Mouse (Mus musculus): Measurements from ENCODE around the gene Gpha2. TPM values are rescaled to one million over a fixed set of nuclear protein-coding genes. Genes with fewer than 3 reads are reported as not detected.

Gpha2 gene
- total RNA-seq, 2 experiments from 2014 or later = not detected

GRCm38 (mm10) chr19:6270661-6271060 lies 44.5 kb downstream of the Gpha2 start:
- no peak for DNase-seq

GRCm38 (mm10) chr19:6271206-6271605 lies 45.0 kb downstream of the Gpha2 start:
- intact Hi-C loops (cut with DNase I) = no loop called here
- no peak for DNase-seq

More at GRCm38 (mm10) chr19:6270661-6271060, 44.5 kb downstream of the Gpha2 start:
- intact Hi-C loops (cut with DNase I) = no loop called here

- intact Hi-C loops (cut with DNase I) = no loop called here
- DNase-seq = no peak
Observed at GRCm38 (mm10) chr19:6272053-6272452, 45.9 kb downstream of the Gpha2 start.

- peak in 1 of 2 experiments; percentile 52 for DNase-seq
- intact Hi-C loops (cut with DNase I) = no loop called here
Observed at GRCm38 (mm10) chr19:6272738-6273137, 46.6 kb downstream of the Gpha2 start.

GRCm38 (mm10) chr19:6273592-6273991 lies 47.4 kb downstream of the Gpha2 start:
- no peak for DNase-seq
- intact Hi-C loops (cut with DNase I) = no loop called here

- no peak for DNase-seq
- intact Hi-C loops (cut with DNase I) = no loop called here
Observed at GRCm38 (mm10) chr19:6273998-6274608, 47.9 kb downstream of the Gpha2 start.

GRCm38 (mm10) chr19:6275740-6276389 lies 49.7 kb downstream of the Gpha2 start:
- DNase-seq = no peak
- intact Hi-C loops (cut with DNase I) = loop anchor here (2.0 kb wide), 1 partner anchor 17 kb away; no protein-coding TSS in a partner anchor

- peak; percentile 99 for DNase-seq
- intact Hi-C loops (cut with DNase I) = loop anchor here (2.0 kb wide), 1 partner anchor 16 kb away; no protein-coding TSS in a partner anchor
Observed at GRCm38 (mm10) chr19:6276426-6277421, 50.5 kb downstream of the Gpha2 start, which contains the start of gene Ehd1. Ehd1 (plus strand) TSS chr19:6276725.

Small RNAs within 50 kb of the gene (microRNA-seq; reads per million reads assigned to microRNA genes)
- 11.0 to 19.1 reads per million in 2 experiments for gene Mir192
- gene Mir194-2 = 17.5 to 35.0 reads per million in 2 experiments

Other genes starting within 250 kb of the Gpha2 start
- not detected for gene Slc22a20, start 240.2 kb upstream of the Gpha2 start, total RNA-seq (2021)
- gene Capn1, start 210.5 kb upstream of the Gpha2 start, total RNA-seq (2021) = 10 to 100 TPM; 31.7 to 36.8 TPM
- 10 to 100 TPM; 17.5 to 18.9 TPM for gene Syvn1, start 179.8 kb upstream of the Gpha2 start, total RNA-seq (2021)
- 10 to 100 TPM; 37.1 to 37.4 TPM for gene Mrpl49, start 168.6 kb upstream of the Gpha2 start, total RNA-seq (2021)
- gene Fau, start 168.5 kb upstream of the Gpha2 start, total RNA-seq (2021) = 100 to 1,000 TPM; 597 to 635 TPM
- gene Znhit2, start 165.2 kb upstream of the Gpha2 start, total RNA-seq (2021) = 10 to 100 TPM; 11.8 to 12.6 TPM
- gene Tm7sf2, start 158.0 kb upstream of the Gpha2 start, total RNA-seq (2021) = 1 to 10 TPM; 2.9 to 5.5 TPM
- gene Vps51, start 149.1 kb upstream of the Gpha2 start, total RNA-seq (2021) = 10 to 100 TPM; 27.9 to 32.3 TPM
- not detected for gene Tmem262, start 146.3 kb upstream of the Gpha2 start, total RNA-seq (2021)
- gene Gm28374, start 144.1 kb upstream of the Gpha2 start, total RNA-seq (2021) = not detected
- gene Zfpl1, start 141.4 kb upstream of the Gpha2 start, total RNA-seq (2021) = 10 to 100 TPM; 16.7 to 19.7 TPM
- gene Cdca5, start 141.4 kb upstream of the Gpha2 start, total RNA-seq (2021) = 1 to 10 TPM; 1.1 to 1.5 TPM
- gene AC131692.1, start 132.0 kb upstream of the Gpha2 start, total RNA-seq (2021) = not detected
- not detected for gene Naaladl1, start 120.6 kb upstream of the Gpha2 start, total RNA-seq (2021)
- 1 to 10 TPM; 9.4 to 9.7 TPM for gene Sac3d1, start 107.7 kb upstream of the Gpha2 start, total RNA-seq (2021)
- 10 to 100 TPM; 12.2 to 14.7 TPM for gene Snx15, start 98.1 kb upstream of the Gpha2 start, total RNA-seq (2021)
- gene Batf2, start 85.4 kb upstream of the Gpha2 start, total RNA-seq (2021) = under 1 TPM; 0.46 to 0.88 TPM
- gene Arl2, start 84.8 kb upstream of the Gpha2 start, total RNA-seq (2021) = 10 to 100 TPM; 54.8 to 58.4 TPM
- gene Majin, start 42.0 kb upstream of the Gpha2 start, total RNA-seq (2021) = not detected
- 10 to 100 TPM; 31.4 to 35.1 TPM for gene Ppp2r5b, start 9.5 kb downstream of the Gpha2 start, total RNA-seq (2021)
- gene Atg2a, start 15.3 kb downstream of the Gpha2 start, total RNA-seq (2021) = 10 to 100 TPM; 20.4 to 22.7 TPM
- gene Ehd1, start 50.3 kb downstream of the Gpha2 start, total RNA-seq (2021) = 100 to 1,000 TPM; 163 to 172 TPM
- gene Cdc42bpg, start 80.1 kb downstream of the Gpha2 start, total RNA-seq (2021) = 1 to 10 TPM; 8.9 to 9.8 TPM
- 10 to 100 TPM; 18.2 to 18.5 TPM for gene Men1, start 108.6 kb downstream of the Gpha2 start, total RNA-seq (2021)
- gene Map4k2, start 114.8 kb downstream of the Gpha2 start, total RNA-seq (2021) = 10 to 100 TPM; 56.3 TPM
- 100 to 1,000 TPM; 102 to 105 TPM for gene Sf1, start 137.3 kb downstream of the Gpha2 start, total RNA-seq (2021)
- gene Pygm, start 158.0 kb downstream of the Gpha2 start, total RNA-seq (2021) = 100 to 1,000 TPM; 824 to 866 TPM
- gene Rasgrp2, start 173.0 kb downstream of the Gpha2 start, total RNA-seq (2021) = 10 to 100 TPM; 66.6 to 70.7 TPM
- 1 to 10 TPM; 5.2 to 5.9 TPM for gene Nrxn2, start 192.4 kb downstream of the Gpha2 start, total RNA-seq (2021)

Measured in heart, postnatal 14 days (tissue).